Mouse (Mus musculus) forebrain, postnatal 0 days (tissue): ENCODE measurements around the gene Cxadr. TPM values are rescaled to one million over a fixed set of nuclear protein-coding genes. Genes with fewer than 3 reads are reported as not detected.

Source experiments
- ATAC-seq: fragments of 200-750 bp; cut with Nextera tagmentation; 2 replicates; pipeline ENCODE4 v1.8.0; 2017; ENCODE audit warnings: mild to moderate bottlenecking, moderate library complexity
- DNase-seq: peaks from one replicate; pipeline ENCODE4 v3.0.0-alpha.2; 2015
- H3K27ac ChIP-seq: fragments of 300-500 bp; sonication (generic); 2 replicates; pipeline ENCODE4 v1.5.1; 2014; ENCODE audit warnings: low read depth, mild to moderate bottlenecking, antibody characterized with exemption, low read length, moderate library complexity, mixed read lengths
- H3K27me3 ChIP-seq: fragments of 300-500 bp; sonication (generic); 2 replicates; pipeline ENCODE4 v1.6.1; 2014; ENCODE audit warnings: mild to moderate bottlenecking, low read length, mixed read lengths; ENCODE audit not compliant: insufficient read depth
- H3K36me3 ChIP-seq: fragments of 300-500 bp; sonication (generic); 2 replicates; pipeline ENCODE4 v1.6.1; 2014; ENCODE audit warnings: mild to moderate bottlenecking, moderate library complexity; ENCODE audit not compliant: insufficient read depth
- H3K4me1 ChIP-seq: fragments of 300-500 bp; sonication (generic); 2 replicates; pipeline ENCODE4 v1.6.1; 2014; ENCODE audit warnings: antibody characterized with exemption; ENCODE audit not compliant: insufficient read depth
- H3K4me2 ChIP-seq: fragments of 300-500 bp; sonication (generic); 2 replicates; pipeline ENCODE4 v1.6.1; 2014; ENCODE audit warnings: low read depth, mild to moderate bottlenecking, moderate library complexity
- H3K4me3 ChIP-seq: fragments of 300-500 bp; sonication (generic); 2 replicates; pipeline ENCODE4 v1.5.1; 2014; ENCODE audit warnings: low read depth, low read length, mixed read lengths
- H3K9ac ChIP-seq: fragments of 300-500 bp; sonication (generic); 2 replicates; pipeline ENCODE4 v1.6.1; 2014; ENCODE audit warnings: mild to moderate bottlenecking
- H3K9me3 ChIP-seq: fragments of 300-500 bp; sonication (generic); 2 replicates; pipeline ENCODE4 v1.6.1; 2016; ENCODE audit warnings: low read length
- CTCF ChIP-seq: sonication (generic); IDR thresholded peaks from 2 replicates; pipeline ENCODE4 v1.5.1; 2016; ENCODE audit warnings: antibody characterized with exemption, control low read depth, low read depth
- WGBS: fragments of 180-500 bp; shearing (Covaris S2); extraction: QIAGEN DNeasy Blood & Tissue Kit; methylation state at CpG from one replicate; pipeline ENCODE4 v1.1.7; 2014; 5-methylcytosine and 5-hydroxymethylcytosine counted together
- polyA plus RNA-seq: library from polyadenylated mRNA; unstranded; fragments of >200 nt; fragmentation: Nextera tagmentation; extraction: Ambion mirVana; gene quantifications from 2 replicates; pipeline ENCODE4 v1.2.1, GENCODE M21; 2015
- total RNA-seq: library from RNA; depleted of rRNA; stranded (reverse); fragments of >200 nt; gene quantifications from 2 replicates; pipeline ENCODE4 v1.2.3, GENCODE M21; 2014

Cxadr gene
- total and polyA plus RNA-seq, 2 experiments from 2014 or later, result 156 to 396 TPM

GRCm38 (mm10) chr16:78294051-78294450 is 7.2 kb upstream of the Cxadr start:
- H3K27me3 ChIP-seq, result no peaks in the 10 kb centered on the region
- ATAC-seq, result no peak
- TF ChIP-seq CTCF, result no peak
- H3K9me3 ChIP-seq, result no peaks in the 10 kb centered on the region
- H3K9ac ChIP-seq, result no peak overlapping the region
- 90% methylated on average over 1 of the region's 1 CpGs for WGBS
- H3K4me2 ChIP-seq, result no peak overlapping the region
- no peak overlapping the region for H3K27ac ChIP-seq
- no peaks in the 10 kb centered on the region for H3K4me1 ChIP-seq
- H3K4me3 ChIP-seq, result no peak overlapping the region
- no peaks in the 10 kb centered on the region for H3K36me3 ChIP-seq
- no peak for DNase-seq

- Histone ChIP-seq H3K27ac (no peak overlapping the region), H3K9me3 (no peaks in the 10 kb centered on the region), H3K36me3 (no peaks in the 10 kb centered on the region), H3K4me1 (no peaks in the 10 kb centered on the region), H3K27me3 (no peaks in the 10 kb centered on the region), H3K4me2 (no peak overlapping the region), H3K9ac (no peak overlapping the region), H3K4me3 (no peak overlapping the region)
- ATAC-seq, result no peak
- no peak for TF ChIP-seq CTCF
- no peak for DNase-seq
- WGBS, result 54% methylated on average over 5 of the region's 5 CpGs
These were observed 6.5 kb upstream of the Cxadr start for GRCm38 (mm10) chr16:78294606-78295275.

- Histone ChIP-seq H3K4me3 (no peak overlapping the region), H3K36me3 (no peaks in the 10 kb centered on the region), H3K27me3 (no peaks in the 10 kb centered on the region), H3K9ac (no peak overlapping the region), H3K4me1 (no peaks in the 10 kb centered on the region), H3K4me2 (no peak overlapping the region), H3K27ac (no peak overlapping the region), H3K9me3 (no peaks in the 10 kb centered on the region)
- no peak for DNase-seq
- TF ChIP-seq CTCF, result no peak
- no peak for ATAC-seq
- WGBS, result 64% methylated on average over 4 of the region's 4 CpGs
These were observed 5.7 kb upstream of the Cxadr start for GRCm38 (mm10) chr16:78295601-78296000.

GRCm38 (mm10) chr16:78296114-78296513 is 5.2 kb upstream of the Cxadr start:
- no peaks in the 10 kb centered on the region for H3K27me3 ChIP-seq
- no peak overlapping the region for H3K4me2 ChIP-seq
- no peak for DNase-seq
- H3K27ac ChIP-seq, result no peak overlapping the region
- H3K9me3 ChIP-seq, result no peaks in the 10 kb centered on the region
- H3K4me3 ChIP-seq, result no peak overlapping the region
- WGBS, result 70% methylated on average over 9 of the region's 9 CpGs
- no peak overlapping the region for H3K9ac ChIP-seq
- no peaks in the 10 kb centered on the region for H3K36me3 ChIP-seq
- ATAC-seq, result no peak
- no peak for TF ChIP-seq CTCF
- H3K4me1 ChIP-seq, result no peaks in the 10 kb centered on the region

- Histone ChIP-seq H3K27me3 (no peaks in the 10 kb centered on the region), H3K27ac (peak overlapping the region; percentile 93), H3K9ac (peak overlapping the region; percentile 96), H3K4me3 (peak overlapping the region; percentile 96), H3K4me1 (peaks cover 11% of the 10 kb centered on the region; the same call in 1 of the 2 replicates), H3K9me3 (no peaks in the 10 kb centered on the region), H3K4me2 (peak overlapping the region; percentile 71), H3K36me3 (no peaks in the 10 kb centered on the region)
- ATAC-seq (peak; percentile 50), DNase-seq (peak; percentile 69)
- WGBS, result under 1% methylated on average over 64 of the region's 65 CpGs
- TF ChIP-seq CTCF, result no peak
These were observed 765 bp downstream of the Cxadr start for GRCm38 (mm10) chr16:78301831-78302677.

- 2% methylated on average over 10 of the region's 10 CpGs for WGBS
- Histone ChIP-seq H3K9ac (peak overlapping the region; percentile 96), H3K9me3 (no peaks in the 10 kb centered on the region), H3K36me3 (no peaks in the 10 kb centered on the region; the same call in 1 of the 2 replicates), H3K27ac (no peak overlapping the region; the same call in 1 of the 2 replicates), H3K4me2 (peak overlapping the region; percentile 71), H3K27me3 (no peaks in the 10 kb centered on the region), H3K4me3 (peak overlapping the region; percentile 96), H3K4me1 (peaks cover 11% of the 10 kb centered on the region; the same call in 1 of the 2 replicates)
- TF ChIP-seq CTCF, result no peak
- DNase-seq (peak; percentile 73), ATAC-seq (no peak)
These were observed 1.4 kb downstream of the Cxadr start for GRCm38 (mm10) chr16:78302678-78303050.

GRCm38 (mm10) chr16:78305606-78306100 is 4.4 kb downstream of the Cxadr start:
- H3K36me3 ChIP-seq, result peaks cover 3% of the 10 kb centered on the region; the same call in 1 of the 2 replicates
- H3K27me3 ChIP-seq, result no peaks in the 10 kb centered on the region
- TF ChIP-seq CTCF, result no peak
- DNase-seq (no peak), ATAC-seq (no peak)
- no peak overlapping the region for H3K4me3 ChIP-seq
- H3K27ac ChIP-seq, result no peak overlapping the region
- H3K9me3 ChIP-seq, result no peaks in the 10 kb centered on the region
- no peak overlapping the region for H3K9ac ChIP-seq
- no peak overlapping the region for H3K4me2 ChIP-seq
- 86% methylated on average over 12 of the region's 12 CpGs for WGBS
- peaks cover 11% of the 10 kb centered on the region; the same call in 1 of the 2 replicates for H3K4me1 ChIP-seq
